Comparison of ENCODE assay signal across 11 mouse cellular contexts in the genomic region with DNA sequence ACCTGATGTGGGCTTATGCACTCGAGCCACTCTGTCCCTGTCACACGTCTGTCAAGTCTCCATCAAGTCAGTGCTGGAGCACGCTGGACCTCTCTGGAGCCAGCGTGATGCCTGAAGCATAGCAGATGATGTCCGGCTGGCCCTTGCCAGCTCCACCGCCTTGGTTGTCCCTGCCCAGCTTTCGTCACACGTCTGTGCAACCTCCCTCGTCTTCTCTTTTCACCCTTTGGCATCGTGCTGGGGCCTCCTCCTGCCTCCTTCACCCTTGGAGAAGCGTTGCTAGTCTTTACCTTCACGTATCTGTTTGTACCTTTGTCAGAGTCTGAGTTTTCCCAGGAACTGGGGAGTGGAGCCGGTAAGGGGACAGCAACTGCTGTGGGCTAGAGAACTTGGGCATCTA. TPM values are rescaled to one million over a fixed set of nuclear protein-coding genes. Genes with fewer than 3 reads are reported as not detected.
DNase-seq lines count a peak whose midpoint lies in the region; ATAC-seq and TF ChIP-seq lines count a peak whose summit lies in the region.
"Had no signal": no experiment of that assay in that cellular context is flagged by ENCODE, and none has a peak within 500 bp of the region (broad histone marks: within the 10 kb centered on the region; RNA-seq: fewer than 3 reads in every experiment).

No protein-coding gene starts in this region.

- intact Hi-C loops in gastrocnemius, postnatal 14 days (cut with DNase I; ENCODE audit: low total_unique reads), result no loop called here

- no peak for TF ChIP-seq EP300 in lung, postnatal 0 days (IDR thresholded peaks at IDR 0.05)

- peaks cover 31% of the 10 kb centered on the region for H3K4me1 ChIP-seq in heart, embryonic 13.5 days
- H3K4me1 ChIP-seq in lung, postnatal 0 days (ENCODE audit: insufficient read depth, low read depth, low read length), result peaks cover 6% of the 10 kb centered on the region
- H3K4me1 ChIP-seq in olfactory bulb, adult 2 months (ENCODE audit: control insufficient read depth, insufficient read depth, low read length), result peaks cover 32% of the 10 kb centered on the region

- H3K9me3 ChIP-seq in heart, embryonic 13.5 days, result peaks cover 5% of the 10 kb centered on the region; the same call in 1 of the 2 replicates
- no peaks in the 10 kb centered on the region for H3K9me3 ChIP-seq in lung, postnatal 0 days (ENCODE audit: low read length)
- H3K9me3 ChIP-seq: intestine, embryonic 15.5 days had no signal

- 0 out of 2 replicates have a peak overlapping the region, but pooled peaks have one; percentile 15 for H3K9ac ChIP-seq in heart, embryonic 13.5 days
- H3K9ac ChIP-seq in lung, postnatal 0 days (replicated peaks; ENCODE audit: low read depth), result no peak overlapping the region
- H3K9ac ChIP-seq: intestine, embryonic 15.5 days; liver, embryonic 14.5 days had no signal

- ATAC-seq in heart, embryonic 13.5 days (ENCODE audit: extremely low read depth, insufficient number of reproducible peaks, low FRiP score, low TSS enrichment), result no peak
- ATAC-seq in lung, postnatal 0 days, result peak; percentile 55; the same call in 1 of the 2 replicates

- no peak for TF ChIP-seq POLR2A in olfactory bulb, adult 2 months (IDR thresholded peaks at IDR 0.05; ENCODE audit: insufficient read depth, low read depth, low read length)

- no peak for TF ChIP-seq CTCF in lung, postnatal 0 days (IDR thresholded peaks at IDR 0.05)
- no peak for TF ChIP-seq CTCF in olfactory bulb, adult 2 months (IDR thresholded peaks at IDR 0.05; ENCODE audit: insufficient read depth, low read depth, low read length)

- H3K4me3 ChIP-seq in heart, embryonic 13.5 days, result no peak overlapping the region
- no peak overlapping the region for H3K4me3 ChIP-seq in lung, postnatal 0 days (ENCODE audit: low read depth, low read length)
- H3K4me3 ChIP-seq in olfactory bulb, adult 2 months (ENCODE audit: insufficient read depth, low read depth, low read length), result no peak overlapping the region
- H3K4me3 ChIP-seq: intestine, embryonic 15.5 days had no signal

- H3K4me2 ChIP-seq in heart, embryonic 13.5 days, result peak overlapping the region; percentile 56
- H3K4me2 ChIP-seq in lung, postnatal 0 days (replicated peaks; ENCODE audit: low read depth, low read length), result 0 out of 2 replicates have a peak overlapping the region, but pooled peaks have one; percentile 6

- peak overlapping the region; percentile 67; the same call in 1 of the 2 replicates for H3K27ac ChIP-seq in heart, embryonic 13.5 days (replicated peaks)
- no peak overlapping the region for H3K27ac ChIP-seq in lung, postnatal 0 days (ENCODE audit: low read length)
- H3K27ac ChIP-seq in olfactory bulb, adult 2 months (ENCODE audit: insufficient read depth, low read depth, low read length), result peak overlapping the region; percentile 7
- H3K27ac ChIP-seq: liver, embryonic 14.5 days had no signal

- no peak for DNase-seq in heart, adult 18-20 months
- peak; percentile 50 for DNase-seq in lung, postnatal 0 days (ENCODE audit: low spot score)
- no peak for DNase-seq in lung, postnatal 36 days
- DNase-seq in lung, postnatal 10 days, result peak; percentile 47
- DNase-seq in gastrocnemius, postnatal 14 days, result no peak
- DNase-seq: thymus, postnatal 4 days had no signal

- peaks cover 22% of the 10 kb centered on the region for H3K27me3 ChIP-seq in heart, embryonic 13.5 days (replicated peaks)
- no peaks in the 10 kb centered on the region for H3K27me3 ChIP-seq in lung, postnatal 0 days (replicated peaks; ENCODE audit: insufficient read depth, low read length)
- H3K27me3 ChIP-seq: intestine, embryonic 15.5 days had no signal

- WGBS in heart, embryonic 13.5 days, result 39% methylated on average over 13 of the region's 13 CpGs
- WGBS in lung, postnatal 0 days, result 62% methylated on average over 13 of the region's 13 CpGs
- 58% methylated on average over 13 of the region's 13 CpGs for WGBS in olfactory bulb, adult 2 months

- H3K36me3 ChIP-seq in heart, embryonic 13.5 days, result peaks cover 1% of the 10 kb centered on the region; the same call in 1 of the 2 replicates
- H3K36me3 ChIP-seq in lung, postnatal 0 days (ENCODE audit: insufficient read depth, low read length), result no peaks in the 10 kb centered on the region
- H3K36me3 ChIP-seq: intestine, embryonic 15.5 days had no signal

RNA-seq across cellular contexts. Expression of gene Aqp6, which starts 13.1 kb away (rescaled TPM):
- polyA plus RNA-seq in heart, embryonic 13.5 days (2015; fragmentation: Nextera tagmentation; extraction: Ambion mirVana), result not detected in 2 replicates
- under 1 TPM in 1 of 2 experiments, not detected in 1; 0.25 TPM for total RNA-seq in heart, adult 18-20 months (2021)
- not detected in 2 replicates for polyA plus RNA-seq in lung, postnatal 0 days (2015; fragmentation: Nextera tagmentation; extraction: Ambion mirVana)
- not detected in 2 replicates for polyA plus RNA-seq in olfactory bulb, adult 2 months (2012; ENCODE audit: insufficient read depth, insufficient read length, low replicate concordance, missing spikeins)
- total RNA-seq in gastrocnemius, postnatal 14 days (2021), result not detected
- total RNA-seq: gastrocnemius, postnatal 10 days had no signal
- polyA plus RNA-seq: intestine, embryonic 15.5 days; liver, embryonic 14.5 days had no signal

RNA-seq across cellular contexts. Expression of gene Aqp5, which starts 23.7 kb away (rescaled TPM):
- 0.43 and 0.67 TPM in 2 replicates for polyA plus RNA-seq in heart, embryonic 13.5 days (2015; fragmentation: Nextera tagmentation; extraction: Ambion mirVana)
- 1 to 10 TPM in 1 of 2 experiments, under 1 TPM in 1; 0.30 to 2.5 TPM for total RNA-seq in heart, adult 18-20 months (2021)
- 551 and 593 TPM in 2 replicates for polyA plus RNA-seq in lung, postnatal 0 days (2015; fragmentation: Nextera tagmentation; extraction: Ambion mirVana)
- polyA plus RNA-seq in olfactory bulb, adult 2 months (2012; ENCODE audit: insufficient read depth, insufficient read length, low replicate concordance, missing spikeins), result not detected in 2 replicates
- total RNA-seq in gastrocnemius, postnatal 14 days (2021), result not detected

RNA-seq across cellular contexts. Expression of gene Aqp2, which starts 35.4 kb away (rescaled TPM):
- not detected in 2 replicates for polyA plus RNA-seq in heart, embryonic 13.5 days (2015; fragmentation: Nextera tagmentation; extraction: Ambion mirVana)
- total RNA-seq in heart, adult 18-20 months (2021), result not detected
- not detected in 2 replicates for polyA plus RNA-seq in lung, postnatal 0 days (2015; fragmentation: Nextera tagmentation; extraction: Ambion mirVana)
- polyA plus RNA-seq in olfactory bulb, adult 2 months (2012; ENCODE audit: insufficient read depth, insufficient read length, low replicate concordance, missing spikeins), result not detected in 2 replicates
- not detected for total RNA-seq in gastrocnemius, postnatal 14 days (2021)
- total RNA-seq: gastrocnemius, postnatal 10 days had no signal
- polyA plus RNA-seq: intestine, embryonic 15.5 days; liver, embryonic 14.5 days had no signal

RNA-seq across cellular contexts. Expression of gene Racgap1, which starts 37.2 kb away (rescaled TPM):
- 119 and 125 TPM in 2 replicates for polyA plus RNA-seq in heart, embryonic 13.5 days (2015; fragmentation: Nextera tagmentation; extraction: Ambion mirVana)
- total RNA-seq in heart, adult 18-20 months (2021), result 1 to 10 TPM in 1 of 2 experiments, under 1 TPM in 1; 0.82 to 1.6 TPM
- polyA plus RNA-seq in lung, postnatal 0 days (2015; fragmentation: Nextera tagmentation; extraction: Ambion mirVana), result 7.5 and 10.9 TPM in 2 replicates
- not detected in 2 replicates for polyA plus RNA-seq in olfactory bulb, adult 2 months (2012; ENCODE audit: insufficient read depth, insufficient read length, low replicate concordance, missing spikeins)
- 1 to 10 TPM; 7.5 to 8.7 TPM for total RNA-seq in gastrocnemius, postnatal 14 days (2021)

RNA-seq across cellular contexts. Expression of gene Asic1, which starts 55.9 kb away (rescaled TPM):
- 1.6 and 1.8 TPM in 2 replicates for polyA plus RNA-seq in heart, embryonic 13.5 days (2015; fragmentation: Nextera tagmentation; extraction: Ambion mirVana)
- total RNA-seq in heart, adult 18-20 months (2021), result under 1 TPM in 1 of 2 experiments, not detected in 1; 0.49 TPM
- polyA plus RNA-seq in lung, postnatal 0 days (2015; fragmentation: Nextera tagmentation; extraction: Ambion mirVana), result 1.3 TPM in 2 replicates
- not detected in 2 replicates for polyA plus RNA-seq in olfactory bulb, adult 2 months (2012; ENCODE audit: insufficient read depth, insufficient read length, low replicate concordance, missing spikeins)
- 1 to 10 TPM in 1 of 2 experiments, under 1 TPM in 1; 0.69 to 1.0 TPM for total RNA-seq in gastrocnemius, postnatal 14 days (2021)

Comparison
In these comparisons a context has a peak if more than half of its experiments do, and no peak if none do; other contexts are left out.
1. DNase-seq: peak in lung, postnatal 0 days (single experiment) and lung, postnatal 10 days (single experiment); none in heart, adult 18-20 months (0 of 2), lung, postnatal 36 days (single experiment) and gastrocnemius, postnatal 14 days (single experiment).
2. RNA of gene Aqp5, which starts 23.7 kb away (polyA plus RNA-seq): 551 to 593 TPM in lung, postnatal 0 days; 0.43 to 0.67 TPM in heart, embryonic 13.5 days and not detected in olfactory bulb, adult 2 months; every median in the first group is over 100 times any median in the second.